Mouse (Mus musculus) gastrocnemius, postnatal 25 days (tissue): ENCODE results near the gene Mier3. TPM values are rescaled to one million over a fixed set of nuclear protein-coding genes. Genes with fewer than 3 reads are reported as not detected.

Experiments used
- total RNA-seq, 2 experiments: library from RNA; stranded (reverse); gene quantifications; 1 replicate in 1 of 2; 2 replicates in 1 of 2; pipeline ENCODE4 v1.2.3; 2021

Mier3 gene
- total RNA-seq, 2 experiments from 2014 or later: 8.9 to 9.9 TPM

Other genes starting within 250 kb of the Mier3 start
- gene Gpbp1, start 190.9 kb upstream of the Mier3 start, total RNA-seq: 10 to 100 TPM; 38.2 to 43.3 TPM
- not detected for gene Gm49496, start 131.0 kb upstream of the Mier3 start, total RNA-seq
- gene Gm10198, start 88.2 kb upstream of the Mier3 start, total RNA-seq: not detected
- gene Map3k1, start 128.0 kb downstream of the Mier3 start, total RNA-seq: 1 to 10 TPM; 8.0 to 9.3 TPM